Mouse (Mus musculus): Measurements from ENCODE around the gene Kxd1.

- TF ChIP-seq CTCF (IDR thresholded peaks at IDR 0.05; ENCODE audit: low read depth, low read length) (no peak), POLR2A (IDR thresholded peaks at IDR 0.05; ENCODE audit: extremely low read depth, insufficient read depth, low read length) (no peak)
Measured at GRCm38 (mm10) chr8:70565561-70565960, 37.8 kb upstream of the Kxd1 start.
